Mouse (Mus musculus) MEL (cell line): Measurements from ENCODE around the gene Myl4. TPM values are rescaled to one million over a fixed set of nuclear protein-coding genes. Genes with fewer than 3 reads are reported as not detected.

Experiments used
- DNase-seq: peaks from one replicate; pipeline ENCODE4 v3.0.0; 2011; ENCODE audit warnings: low read depth, low spot score
- H3K27ac ChIP-seq: 2 replicates; pipeline ENCODE4 v1.5.1; 2012; ENCODE audit warnings: low read depth, mild to moderate bottlenecking, control low read depth, low read length, moderate library complexity; ENCODE audit not compliant: control insufficient read depth
- H3K27me3 ChIP-seq, 2 experiments: fragments of 150-350 bp in 1 of 2; sonication (generic) in 1 of 2; 2 replicates each; pipeline ENCODE4 v1.6.1; 2012; ENCODE audit warnings: low read length in 2 of 2, mild to moderate bottlenecking in 2 of 2, improper control_type of control experiment in 1 of 2, moderate library complexity in 1 of 2; ENCODE audit not compliant: insufficient read depth in 2 of 2, control insufficient read depth in 1 of 2
- H3K36me3 ChIP-seq, 2 experiments: 2 replicates each; pipeline ENCODE4 v1.6.1; 2012 to 2014; ENCODE audit warnings: low read length in 2 of 2, improper control_type of control experiment in 1 of 2, inconsistent platforms in 1 of 2, mild to moderate bottlenecking in 1 of 2; ENCODE audit not compliant: insufficient read depth in 2 of 2, control insufficient read depth in 1 of 2
- H3K4me1 ChIP-seq, 2 experiments: fragments of 150-350 bp in 1 of 2; sonication (generic) in 1 of 2; 2 replicates each; pipeline ENCODE4 v1.6.1; 2012; ENCODE audit warnings: low read length in 2 of 2, improper control_type of control experiment in 1 of 2, mild to moderate bottlenecking in 1 of 2; ENCODE audit not compliant: insufficient read depth in 2 of 2, control insufficient read depth in 1 of 2
- H3K4me3 ChIP-seq, 2 experiments: fragments of 150-350 bp in 1 of 2; sonication (generic) in 1 of 2; 2 replicates each; pipeline ENCODE4 v1.5.1; 2012; ENCODE audit warnings: low read depth in 2 of 2, low read length in 2 of 2, mild to moderate bottlenecking in 2 of 2, moderate library complexity in 2 of 2, control low read depth in 1 of 2, improper control_type of control experiment in 1 of 2; ENCODE audit not compliant: control insufficient read depth in 1 of 2, insufficient read depth in 1 of 2
- H3K79me2 ChIP-seq: 2 replicates; pipeline ENCODE4 v1.6.1; 2012; ENCODE audit warnings: mild to moderate bottlenecking, low read length, moderate library complexity; ENCODE audit not compliant: control insufficient read depth, poor library complexity, insufficient read depth
- H3K9ac ChIP-seq: 2 replicates; pipeline ENCODE4 v1.6.1; 2012; ENCODE audit warnings: low read depth, mild to moderate bottlenecking, control low read depth, low read length, moderate library complexity; ENCODE audit not compliant: control insufficient read depth, poor library complexity, severe bottlenecking
- H3K9me3 ChIP-seq: fragments of 150-350 bp; sonication (generic); replicated peaks from 2 replicates; pipeline ENCODE4 v1.6.1; 2012; ENCODE audit warnings: mild to moderate bottlenecking, low read length, improper control_type of control experiment, moderate library complexity; ENCODE audit not compliant: insufficient read depth
- BHLHE40 ChIP-seq: IDR thresholded peaks from 2 replicates; pipeline ENCODE4 v1.6.1; 2012; ENCODE audit warnings: low read depth, mild to moderate bottlenecking, inconsistent platforms, low read length, improper control_type of control experiment, borderline replicate concordance
- CHD1 ChIP-seq: IDR thresholded peaks from 2 replicates; pipeline ENCODE4 v1.6.1; 2012; ENCODE audit warnings: low read depth, mild to moderate bottlenecking, inconsistent platforms, low read length, improper control_type of control experiment
- CHD2 ChIP-seq: IDR thresholded peaks from 2 replicates; pipeline ENCODE4 v1.6.1; 2011; ENCODE audit warnings: low read length, improper control_type of control experiment
- GABPA ChIP-seq: IDR thresholded peaks from 2 replicates; pipeline ENCODE4 v1.6.1; 2012; ENCODE audit warnings: low read depth, mild to moderate bottlenecking, inconsistent platforms, low read length, improper control_type of control experiment, moderate library complexity
- HCFC1 ChIP-seq: IDR thresholded peaks from 2 replicates; pipeline ENCODE4 v1.6.1; 2012; ENCODE audit warnings: low read depth, mild to moderate bottlenecking, inconsistent platforms, low read length, improper control_type of control experiment, moderate library complexity
- JUND ChIP-seq: IDR thresholded peaks from 2 replicates; pipeline ENCODE4 v1.6.1; 2011; ENCODE audit warnings: low read depth, mild to moderate bottlenecking, improper control_type of control experiment, low read length
- KAT2A ChIP-seq: conservative IDR thresholded peaks from 2 replicates; pipeline ENCODE4 v1.6.1; 2012; ENCODE audit warnings: low read depth, low read length, improper control_type of control experiment, inconsistent platforms
- MAFK ChIP-seq: IDR thresholded peaks from 2 replicates; pipeline ENCODE4 v1.6.1; 2011; ENCODE audit warnings: low read depth, mild to moderate bottlenecking, low read length, improper control_type of control experiment, borderline replicate concordance
- MAX ChIP-seq: IDR thresholded peaks from 2 replicates; pipeline ENCODE4 v1.6.1; 2011; ENCODE audit warnings: low read length, improper control_type of control experiment
- MXI1 ChIP-seq: IDR thresholded peaks from 2 replicates; pipeline ENCODE4 v1.6.1; 2011; ENCODE audit warnings: mild to moderate bottlenecking, low read depth, low read length, improper control_type of control experiment
- MYC ChIP-seq: IDR thresholded peaks from 2 replicates; pipeline ENCODE4 v1.6.1; 2011; ENCODE audit warnings: low read depth, mild to moderate bottlenecking, low read length, improper control_type of control experiment, moderate library complexity
- NELFE ChIP-seq: IDR thresholded peaks from 2 replicates; pipeline ENCODE4 v1.6.1; 2011; ENCODE audit warnings: low read depth, low read length, improper control_type of control experiment
- POLR2A ChIP-seq, 2 experiments: IDR thresholded peaks; 2 replicates each; pipeline ENCODE4 v1.6.1; 2011 to 2012; ENCODE audit warnings: low read length in 2 of 2, mild to moderate bottlenecking in 2 of 2, control low read depth in 1 of 2, improper control_type of control experiment in 1 of 2, low read depth in 1 of 2, moderate library complexity in 1 of 2; ENCODE audit not compliant: control insufficient read depth in 1 of 2, insufficient read depth in 1 of 2, poor library complexity in 1 of 2
- POLR2AphosphoS2 ChIP-seq: IDR thresholded peaks from 2 replicates; pipeline ENCODE4 v1.6.1; 2011; ENCODE audit warnings: low read length, improper control_type of control experiment
- RAD21 ChIP-seq: IDR thresholded peaks from 2 replicates; pipeline ENCODE4 v1.6.1; 2011; ENCODE audit warnings: mild to moderate bottlenecking, low read depth, low read length, improper control_type of control experiment
- RCOR1 ChIP-seq: IDR thresholded peaks from 2 replicates; pipeline ENCODE4 v1.6.1; 2012; ENCODE audit warnings: low read depth, mild to moderate bottlenecking, inconsistent platforms, low read length, improper control_type of control experiment
- SIN3A ChIP-seq: IDR thresholded peaks from 2 replicates; pipeline ENCODE4 v1.6.1; 2012; ENCODE audit warnings: low read length, improper control_type of control experiment, inconsistent platforms
- SMC3 ChIP-seq: IDR thresholded peaks from 2 replicates; pipeline ENCODE4 v1.6.1; 2011; ENCODE audit warnings: low read depth, low read length, improper control_type of control experiment
- TAL1 ChIP-seq: IDR thresholded peaks from 2 replicates; pipeline ENCODE4 v1.6.1; 2012; ENCODE audit warnings: mild to moderate bottlenecking, inconsistent platforms, low read length, moderate library complexity, mixed read lengths
- UBTF ChIP-seq: IDR thresholded peaks from 2 replicates; pipeline ENCODE4 v1.6.1; 2012; ENCODE audit warnings: low read depth, mild to moderate bottlenecking, inconsistent platforms, low read length, improper control_type of control experiment, moderate library complexity, borderline replicate concordance; ENCODE audit not compliant: insufficient read depth
- ZC3H11A ChIP-seq: IDR thresholded peaks from 2 replicates; pipeline ENCODE4 v1.6.1; 2012; ENCODE audit warnings: low read depth, mild to moderate bottlenecking, inconsistent platforms, low read length, improper control_type of control experiment
- polyA plus RNA-seq, 2 experiments: library from polyadenylated mRNA; stranded (reverse) in 1 of 2; unstranded in 1 of 2; fragments of >175 nt in 1 of 2; fragments of >200 nt in 1 of 2; gene quantifications; 2 replicates each; pipeline versions ENCODE4 v1.2.1 to v1.2.4; 2012; ENCODE audit warnings: low replicate concordance in 2 of 2, low read depth in 1 of 2; ENCODE audit not compliant: insufficient read length in 2 of 2, insufficient read depth in 1 of 2, missing spikeins in 1 of 2
- total RNA-seq: library from RNA; depleted of rRNA; stranded (reverse); fragments of 300-350 nt; gene quantifications from 2 replicates; pipeline ENCODE4 v1.2.3, GENCODE M21; 2012

Myl4 gene
- total and polyA plus RNA-seq, 3 experiments = 0.29 to 1.3 TPM; not detected in 1

- no peaks in the 10 kb centered on the region for H3K4me1 ChIP-seq
- no peaks in the 10 kb centered on the region for H3K36me3 ChIP-seq
- peaks cover 0 to 2% of the 10 kb centered on the region in 2 experiments; a peak in 1 of 4 replicates for H3K27me3 ChIP-seq
- no peak for DNase-seq
- no peak for TF ChIP-seq SIN3A
- TF ChIP-seq ZC3H11A = no peak
- no peak for TF ChIP-seq JUND
- TF ChIP-seq TAL1 = no peak
- no peak for TF ChIP-seq MAX
- no peak for TF ChIP-seq MXI1
- no peak for TF ChIP-seq RCOR1
- TF ChIP-seq SMC3 = no peak
- TF ChIP-seq NELFE = no peak
- TF ChIP-seq BHLHE40 = no peak
- no peak for TF ChIP-seq POLR2AphosphoS2
- TF ChIP-seq KAT2A = no peak
- TF ChIP-seq, all 39 proteins: peak for 0
- H3K4me3 ChIP-seq = no peak overlapping the region
- H3K9ac ChIP-seq = no peak overlapping the region
- H3K27ac ChIP-seq = no peak overlapping the region
- H3K9me3 ChIP-seq = no peaks in the 10 kb centered on the region
- no peaks in the 10 kb centered on the region for H3K79me2 ChIP-seq
Measured at GRCm38 (mm10) chr11:104580091-104580490, 29.6 kb downstream of the Myl4 start.

GRCm38 (mm10) chr11:104580606-104581005, 30.1 kb downstream of the Myl4 start:
- TF ChIP-seq CHD1 (no peak), BHLHE40 (no peak), CHD2 (no peak), SIN3A (no peak)
- no peaks in the 10 kb centered on the region for H3K79me2 ChIP-seq
- no peaks in the 10 kb centered on the region for H3K36me3 ChIP-seq
- no peaks in the 10 kb centered on the region for H3K4me1 ChIP-seq
- no peak overlapping the region for H3K9ac ChIP-seq
- H3K4me3 ChIP-seq = no peak overlapping the region
- no peak for DNase-seq
- peaks cover 0 to 2% of the 10 kb centered on the region in 2 experiments; a peak in 1 of 4 replicates for H3K27me3 ChIP-seq
- H3K27ac ChIP-seq = no peak overlapping the region
- no peaks in the 10 kb centered on the region for H3K9me3 ChIP-seq

- Histone ChIP-seq H3K4me1 (no peaks in the 10 kb centered on the region), H3K27ac (no peak overlapping the region), H3K36me3 (no peaks in the 10 kb centered on the region), H3K9ac (no peak overlapping the region), H3K79me2 (no peaks in the 10 kb centered on the region), H3K4me3 (no peak overlapping the region), H3K27me3 (peaks cover 0 to 1% of the 10 kb centered on the region in 2 experiments; a peak in 1 of 4 replicates), H3K9me3 (no peaks in the 10 kb centered on the region)
- DNase-seq = no peak
- TF ChIP-seq MYC (no peak), POLR2A (IDR thresholded peaks at IDR 0.05; ENCODE audit: control insufficient read depth in 1 of 2, insufficient read depth in 1 of 2, low read depth in 1 of 2, low read length in 2 of 2, poor library complexity in 1 of 2) (no peak), SIN3A (no peak), MAX (no peak), UBTF (no peak), RAD21 (no peak), NELFE (no peak), CHD1 (no peak), GABPA (no peak), HCFC1 (no peak), MAFK (no peak), BHLHE40 (no peak)
Measured at GRCm38 (mm10) chr11:104581446-104582307, 31.2 kb downstream of the Myl4 start.
